In the genomic region with DNA sequence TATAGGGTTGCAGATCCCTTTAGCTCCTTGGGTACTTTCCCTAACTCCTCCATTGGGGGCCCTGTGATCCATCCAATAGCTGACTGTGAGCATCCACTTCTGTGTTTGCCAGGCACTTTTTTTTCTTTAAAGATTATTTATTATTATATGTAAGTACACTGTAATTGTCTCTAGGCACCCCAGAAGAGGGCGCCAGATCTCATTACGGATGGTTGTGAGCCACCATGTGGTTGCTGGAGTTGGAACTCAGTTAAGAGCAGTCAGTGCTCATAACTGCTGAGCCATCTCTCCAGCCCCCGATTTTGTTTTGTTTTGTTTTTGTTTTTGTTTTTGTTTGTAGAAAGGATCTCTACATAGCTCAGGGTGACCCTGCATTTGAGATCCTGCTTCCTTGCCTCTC, we compare ENCODE assay signal across 7 mouse cellular contexts. TPM values are rescaled to one million over a fixed set of nuclear protein-coding genes. Genes with fewer than 3 reads are reported as not detected.
DNase-seq lines count a peak whose midpoint lies in the region; ATAC-seq and TF ChIP-seq lines count a peak whose summit lies in the region.
"Not testable (repeated sequence)": the region's sequence is repeated elsewhere in the genome, so short reads cannot be mapped to it uniquely, and the experiment has no call there.

No protein-coding gene starts in this region.

- H3K27me3 ChIP-seq in Patski; embryonic facial prominence, embryonic 14.5 days (replicated peaks; ENCODE audit: control insufficient read depth, insufficient read depth, low read length); midbrain, postnatal 0 days (ENCODE audit: insufficient read depth, low read length): not testable (repeated sequence)

- H3K4me1 ChIP-seq in embryonic facial prominence, embryonic 14.5 days (ENCODE audit: control insufficient read depth, insufficient read depth, low read length); midbrain, postnatal 0 days (ENCODE audit: insufficient read depth, low read length): not testable (repeated sequence)

- in situ Hi-C loops in Patski (cut with MboI; ENCODE audit: low pct_unique_long_range_greater_than_20kb), result not testable (repeated sequence)

- not testable (repeated sequence) for DNase-seq in Patski (ENCODE audit: low read depth, low spot score)
- DNase-seq in c-Kit-positive CD71-negative TER-119-negative erythroid progenitor cells, embryonic 14.5 days (ENCODE audit: low read depth), result peak; percentile 32
- peak; percentile 27 for DNase-seq in embryonic facial prominence, embryonic 14.5 days (ENCODE audit: low spot score)
- peak; percentile 76 for DNase-seq in induced T-regulatory cell, adult 2 months (ENCODE audit: low read depth)
- peak; percentile 54 for DNase-seq in liver
- DNase-seq in midbrain, postnatal 0 days (ENCODE audit: low spot score), result peak; percentile 37
- peak; percentile 27 to 70 for DNase-seq in spleen, postnatal 4 days (ENCODE audit: low spot score in 2 of 2)

- CTCF ChIA-PET in Patski (lab: Charles Lee), result interaction anchor here (1.7 kb wide), 1 partner anchor 14 kb away, joined by 3 read pairs; no protein-coding TSS in a partner anchor

- TF ChIP-seq CTCF in Patski (IDR thresholded peaks at IDR 0.05), result peak; percentile 45
- peak; percentile 58 for TF ChIP-seq CTCF in midbrain, postnatal 0 days (IDR thresholded peaks at IDR 0.05)

- H3K27ac ChIP-seq in embryonic facial prominence, embryonic 14.5 days (replicated peaks; ENCODE audit: low read depth, low read length); midbrain, postnatal 0 days (ENCODE audit: low read depth, low read length): not testable (repeated sequence)

- ATAC-seq in Patski; embryonic facial prominence, embryonic 14.5 days (ENCODE audit: low read depth); midbrain, postnatal 0 days (ENCODE audit: low FRiP score): not testable (repeated sequence)

- not testable (repeated sequence) for H3K36me3 ChIP-seq in embryonic facial prominence, embryonic 14.5 days (ENCODE audit: control insufficient read depth, insufficient read depth, low read length); midbrain, postnatal 0 days (ENCODE audit: insufficient read depth, low read length)

- POLR2A ChIA-PET in Patski (lab: Charles Lee), result interaction anchor here (0.5 kb wide), 1 partner anchor 74 kb away, joined by 3 read pairs; no protein-coding TSS in a partner anchor

- 52% methylated on average over 3 of the region's 3 CpGs for WGBS in embryonic facial prominence, embryonic 14.5 days
- WGBS in midbrain, postnatal 0 days, result 52% methylated on average over 3 of the region's 3 CpGs

- not testable (repeated sequence) for H3K9me3 ChIP-seq in embryonic facial prominence, embryonic 14.5 days (ENCODE audit: control insufficient read depth, low read length); midbrain, postnatal 0 days (ENCODE audit: low read length)

- H3K4me3 ChIP-seq in embryonic facial prominence, embryonic 14.5 days (ENCODE audit: low read depth, low read length); midbrain, postnatal 0 days (ENCODE audit: low read depth, low read length): not testable (repeated sequence)

- H3K4me2 ChIP-seq in embryonic facial prominence, embryonic 14.5 days (ENCODE audit: low read depth, low read length); midbrain, postnatal 0 days (ENCODE audit: low read depth, low read length, poor library complexity, severe bottlenecking): not testable (repeated sequence)

- not testable (repeated sequence) for H3K9ac ChIP-seq in embryonic facial prominence, embryonic 14.5 days (ENCODE audit: low read depth, low read length); midbrain, postnatal 0 days (replicated peaks; ENCODE audit: low read length, poor library complexity, severe bottlenecking)

RNA-seq across cellular contexts. Expression of gene Pik3r3, which starts 24.5 kb away (rescaled TPM):
- polyA plus RNA-seq in Patski (2021), result 15.6 TPM
- polyA plus RNA-seq in embryonic facial prominence, embryonic 14.5 days (2014; fragmentation: Nextera tagmentation; extraction: Ambion mirVana), result 15.5 and 17.0 TPM in 2 replicates
- 48.3 and 59.5 TPM in 2 replicates for total RNA-seq in midbrain, postnatal 0 days (2014; rRNA removed)
- 39.5 and 47.3 TPM in 2 replicates for polyA plus RNA-seq in midbrain, postnatal 0 days (2015; fragmentation: Nextera tagmentation; extraction: Ambion mirVana)
